Mouse (Mus musculus) myocyte (in vitro differentiated cells): ENCODE results near the gene Espl1. TPM values are rescaled to one million over a fixed set of nuclear protein-coding genes. Genes with fewer than 3 reads are reported as not detected.
A peak's percentile ranks its signal among the peaks of the same experiment; 100 is the strongest.

Experiments used
- H3K27me3 ChIP-seq: one replicate; pipeline ENCODE4 v1.6.1; 2011; ENCODE audit not compliant: control insufficient read depth, insufficient read depth, insufficient read length
- H3K36me3 ChIP-seq: one replicate; pipeline ENCODE4 v1.6.1; 2011; ENCODE audit not compliant: control insufficient read depth, insufficient read depth
- H3K4me2 ChIP-seq: one replicate; pipeline ENCODE4 v1.6.1; 2011; ENCODE audit warnings: low read depth, control low read depth
- H3K4me3 ChIP-seq: one replicate; pipeline ENCODE4 v1.5.1; 2011; ENCODE audit warnings: mild to moderate bottlenecking, control low read depth, moderate library complexity
- H3K79me2 ChIP-seq: one replicate; pipeline ENCODE4 v1.6.1; 2011; ENCODE audit not compliant: control insufficient read depth, insufficient read depth
- H3ac ChIP-seq: one replicate; pipeline ENCODE4 v1.6.1; 2011; ENCODE audit not compliant: control insufficient read depth, insufficient read length
- CEBPB ChIP-seq: IDR thresholded peaks from 2 replicates; pipeline ENCODE4 v1.6.1; 2011; ENCODE audit warnings: mild to moderate bottlenecking, moderate library complexity; ENCODE audit not compliant: poor library complexity, insufficient read depth, severe bottlenecking
- E2F4 ChIP-seq: IDR thresholded peaks from one replicate; pipeline ENCODE4 v1.6.1; 2011; ENCODE audit warnings: mild to moderate bottlenecking, control low read depth, moderate library complexity; ENCODE audit not compliant: insufficient read depth
- MAX ChIP-seq: IDR thresholded peaks from one replicate; pipeline ENCODE4 v1.6.1; 2011; ENCODE audit warnings: low read depth, mild to moderate bottlenecking, control low read depth
- MYOD1 ChIP-seq, 3 experiments: IDR thresholded peaks; one replicate each; pipeline ENCODE4 v1.6.1; 2011; ENCODE audit warnings: control low read depth in 2 of 3, low read depth in 2 of 3, mild to moderate bottlenecking in 2 of 3, moderate library complexity in 1 of 3; ENCODE audit not compliant: insufficient read length in 2 of 3, control insufficient read depth in 1 of 3
- MYOG ChIP-seq, 3 experiments: IDR thresholded peaks; one replicate each; pipeline ENCODE4 v1.6.1; 2011; ENCODE audit warnings: control low read depth in 2 of 3, low read depth in 2 of 3, mild to moderate bottlenecking in 2 of 3; ENCODE audit not compliant: insufficient read length in 2 of 3, control insufficient read depth in 1 of 3, insufficient read depth in 1 of 3
- POLR2A ChIP-seq: IDR thresholded peaks from one replicate; pipeline ENCODE4 v1.6.1; 2011; ENCODE audit warnings: low read depth, mild to moderate bottlenecking, control low read depth, moderate library complexity; ENCODE audit not compliant: insufficient read length
- POLR2AphosphoS2 ChIP-seq: IDR thresholded peaks from one replicate; pipeline ENCODE4 v1.6.1; 2011; ENCODE audit warnings: low read depth, control low read depth; ENCODE audit not compliant: insufficient read length
- REST ChIP-seq: IDR thresholded peaks from one replicate; pipeline ENCODE4 v1.6.1; 2011; ENCODE audit warnings: mild to moderate bottlenecking, control low read depth, moderate library complexity; ENCODE audit not compliant: insufficient read depth, insufficient read length
- SRF ChIP-seq: IDR thresholded peaks from one replicate; pipeline ENCODE4 v1.6.1; 2011; ENCODE audit warnings: low read depth; ENCODE audit not compliant: control insufficient read depth, insufficient read length
- TCF12 ChIP-seq: IDR thresholded peaks from one replicate; pipeline ENCODE4 v1.6.1; 2011; ENCODE audit warnings: mild to moderate bottlenecking, control low read depth; ENCODE audit not compliant: poor library complexity, insufficient read depth, severe bottlenecking
- TCF3 ChIP-seq: IDR thresholded peaks from one replicate; pipeline ENCODE4 v1.6.1; 2011; ENCODE audit warnings: low read depth, control low read depth; ENCODE audit not compliant: insufficient read length
- USF1 ChIP-seq: IDR thresholded peaks from one replicate; pipeline ENCODE4 v1.6.1; 2011; ENCODE audit warnings: low read depth, mild to moderate bottlenecking, control low read depth, moderate library complexity
- polyA plus RNA-seq: library from polyadenylated mRNA; unstranded; fragments of >200 nt; fragmentation: generic; extraction: Trizol; gene quantifications from one replicate; pipeline ENCODE4 v1.2.1, GENCODE M21; 2012; ENCODE audit warnings: missing spikeins

Espl1 gene
- polyA plus RNA-seq, 1 experiment: 16.7 TPM

GRCm38 (mm10) chr15:102308717-102309116 is 12.7 kb downstream of the Espl1 start:
- H3K36me3 ChIP-seq: peaks cover 58% of the 10 kb centered on the region
- no peaks in the 10 kb centered on the region for H3K79me2 ChIP-seq
- H3K4me3 ChIP-seq: no peak overlapping the region
- no peaks in the 10 kb centered on the region for H3K27me3 ChIP-seq
- no peak overlapping the region for H3ac ChIP-seq
- H3K4me2 ChIP-seq: no peak overlapping the region
- TF ChIP-seq USF1: no peak
- TF ChIP-seq POLR2A: no peak
- no peak for TF ChIP-seq E2F4
- TF ChIP-seq SRF: no peak
- no peak for TF ChIP-seq TCF12
- TF ChIP-seq MYOG (IDR thresholded peaks at IDR 0.05; ENCODE audit: control insufficient read depth in 1 of 3, insufficient read depth in 1 of 3, insufficient read length in 2 of 3, low read depth in 2 of 3): no peak
- no peak for TF ChIP-seq MYOD1 (IDR thresholded peaks at IDR 0.05; ENCODE audit: control insufficient read depth in 1 of 3, insufficient read length in 2 of 3, low read depth in 2 of 3)
- TF ChIP-seq TCF3: no peak
- no peak for TF ChIP-seq MAX
- TF ChIP-seq CEBPB: no peak
- TF ChIP-seq REST: no peak
- no peak for TF ChIP-seq POLR2AphosphoS2

DNA sequence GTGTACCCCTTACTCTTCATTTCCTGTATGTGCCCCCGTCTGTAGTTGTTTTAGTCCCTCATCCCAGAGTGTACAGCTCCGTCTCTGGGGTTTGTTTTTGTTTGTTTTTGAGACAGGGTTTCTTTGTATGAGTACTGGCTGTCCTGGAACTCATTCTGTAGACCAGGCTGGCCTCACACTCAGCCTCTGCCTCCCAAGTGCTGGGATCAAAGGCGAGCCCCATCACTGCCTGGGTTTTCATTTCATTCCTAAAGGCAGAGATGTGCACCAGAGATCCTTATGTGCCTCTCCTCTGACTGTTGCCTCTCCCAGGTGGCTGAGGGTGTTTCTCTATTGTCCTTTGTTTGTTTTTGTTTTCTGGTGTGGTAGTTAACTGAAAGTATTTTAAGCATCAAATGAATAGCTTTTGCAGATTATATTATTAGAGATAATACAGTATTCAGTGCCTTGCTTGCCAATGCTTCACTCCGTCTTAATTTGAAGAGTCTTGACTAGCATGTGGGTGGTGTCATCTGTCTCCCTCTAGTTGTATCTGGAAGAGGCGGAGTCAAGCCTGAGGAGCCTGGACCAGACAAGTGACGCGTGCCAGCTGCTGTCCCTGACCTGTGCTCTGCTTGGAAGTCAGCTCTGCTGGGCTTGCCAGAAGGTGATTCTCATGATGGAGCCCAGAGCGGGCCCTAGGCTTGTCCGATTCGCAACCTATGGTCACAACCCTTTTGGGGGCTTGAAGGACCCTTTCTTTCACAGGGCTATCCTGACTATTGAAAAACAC is 14.2 kb downstream of the Espl1 start:
- TF ChIP-seq MYOD1 (IDR thresholded peaks at IDR 0.05; ENCODE audit: control insufficient read depth in 1 of 3, insufficient read length in 2 of 3, low read depth in 2 of 3): peak in 1 of 3 experiments; percentile 12
- TF ChIP-seq REST: no peak
- no peaks in the 10 kb centered on the region for H3K79me2 ChIP-seq
- H3K4me3 ChIP-seq: no peak overlapping the region
- peaks cover 56% of the 10 kb centered on the region for H3K36me3 ChIP-seq
- H3K4me2 ChIP-seq: no peak overlapping the region
- no peaks in the 10 kb centered on the region for H3K27me3 ChIP-seq
- no peak overlapping the region for H3ac ChIP-seq

- no peak overlapping the region for H3K4me2 ChIP-seq
These were observed 15.4 kb downstream of the Espl1 start for GRCm38 (mm10) chr15:102311489-102311888.

DNA sequence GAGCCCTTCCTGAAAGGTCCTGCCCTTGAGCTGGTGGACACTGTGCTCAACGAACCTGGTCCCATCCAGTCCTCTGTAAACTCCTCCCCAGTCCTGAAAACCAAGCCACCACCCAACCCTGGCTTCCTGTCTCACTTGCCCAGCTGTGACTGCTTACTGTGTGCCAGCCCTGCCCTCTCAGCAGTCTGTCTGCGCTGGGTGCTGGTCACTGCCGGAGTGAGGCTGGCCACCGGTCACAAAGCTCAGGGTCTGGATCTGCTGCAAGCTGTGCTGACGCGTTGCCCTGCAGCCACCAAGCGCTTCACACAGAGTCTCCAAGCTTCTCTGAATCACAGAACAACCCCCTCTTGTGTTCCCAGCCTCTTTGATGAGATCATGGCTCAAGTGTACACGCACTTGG is 19.2 kb downstream of the Espl1 start:
- no peak for TF ChIP-seq TCF3
- no peak for TF ChIP-seq MYOG (IDR thresholded peaks at IDR 0.05; ENCODE audit: control insufficient read depth in 1 of 3, insufficient read depth in 1 of 3, insufficient read length in 2 of 3, low read depth in 2 of 3)
- TF ChIP-seq POLR2AphosphoS2: no peak
- TF ChIP-seq USF1: no peak
- no peak for TF ChIP-seq CEBPB
- no peak for TF ChIP-seq POLR2A
- no peak for TF ChIP-seq REST
- Histone ChIP-seq H3K79me2 (no peaks in the 10 kb centered on the region), H3K4me2 (no peak overlapping the region), H3K4me3 (no peak overlapping the region), H3K36me3 (peaks cover 37% of the 10 kb centered on the region), H3K27me3 (no peaks in the 10 kb centered on the region), H3ac (no peak overlapping the region)

More at GRCm38 (mm10) chr15:102311489-102311888, 15.4 kb downstream of the Espl1 start:
- Histone ChIP-seq H3K27me3 (no peaks in the 10 kb centered on the region), H3K79me2 (no peaks in the 10 kb centered on the region), H3K4me3 (no peak overlapping the region), H3K36me3 (peaks cover 44% of the 10 kb centered on the region), H3ac (no peak overlapping the region)
- TF ChIP-seq SRF: no peak
- no peak for TF ChIP-seq POLR2A
- no peak for TF ChIP-seq MAX
- TF ChIP-seq MYOD1 (IDR thresholded peaks at IDR 0.05; ENCODE audit: control insufficient read depth in 1 of 3, insufficient read length in 2 of 3, low read depth in 2 of 3): no peak
- TF ChIP-seq MYOG (IDR thresholded peaks at IDR 0.05; ENCODE audit: control insufficient read depth in 1 of 3, insufficient read depth in 1 of 3, insufficient read length in 2 of 3, low read depth in 2 of 3): no peak
- TF ChIP-seq TCF3: no peak
- TF ChIP-seq POLR2AphosphoS2: no peak
- TF ChIP-seq E2F4: no peak
- TF ChIP-seq USF1: no peak
- TF ChIP-seq CEBPB: no peak
- TF ChIP-seq REST: no peak
- no peak for TF ChIP-seq TCF12

- Histone ChIP-seq H3K27me3 (no peaks in the 10 kb centered on the region), H3K36me3 (peaks cover 38% of the 10 kb centered on the region), H3K4me3 (no peak overlapping the region), H3ac (no peak overlapping the region), H3K4me2 (no peak overlapping the region), H3K79me2 (no peaks in the 10 kb centered on the region)
- TF ChIP-seq POLR2AphosphoS2: no peak
- no peak for TF ChIP-seq MYOD1 (IDR thresholded peaks at IDR 0.05; ENCODE audit: control insufficient read depth in 1 of 3, insufficient read length in 2 of 3, low read depth in 2 of 3)
- no peak for TF ChIP-seq MYOG (IDR thresholded peaks at IDR 0.05; ENCODE audit: control insufficient read depth in 1 of 3, insufficient read depth in 1 of 3, insufficient read length in 2 of 3, low read depth in 2 of 3)
- TF ChIP-seq REST: no peak
- no peak for TF ChIP-seq SRF
- TF ChIP-seq E2F4: no peak
- TF ChIP-seq TCF12: no peak
- TF ChIP-seq CEBPB: no peak
- TF ChIP-seq MAX: no peak
- no peak for TF ChIP-seq USF1
- no peak for TF ChIP-seq TCF3
- no peak for TF ChIP-seq POLR2A
These were observed 20.2 kb downstream of the Espl1 start for GRCm38 (mm10) chr15:102316263-102316662.
